ENCODE assay signal across 22 mouse cellular contexts in the genomic region with DNA sequence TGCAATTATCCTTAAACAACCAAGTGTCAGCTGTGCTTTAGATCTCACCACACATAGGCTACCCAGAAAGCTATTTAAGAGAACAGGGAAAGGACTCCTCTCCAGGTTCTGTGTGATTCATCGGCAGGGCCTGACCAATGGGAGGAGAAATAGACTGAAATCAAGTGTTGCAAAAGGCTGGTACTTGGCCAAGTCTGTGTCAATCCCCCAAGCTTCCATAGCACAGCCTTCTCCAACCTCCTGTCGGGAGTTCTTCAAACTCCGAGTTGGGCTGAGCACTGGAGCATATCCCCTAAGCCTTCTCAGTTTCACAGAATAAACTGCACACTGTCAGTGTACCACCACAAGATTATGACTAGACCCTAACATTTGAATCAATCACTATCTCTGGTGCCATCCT.
A peak's percentile ranks its signal among the peaks of the same experiment; 100 is the strongest.
DNase-seq lines count a peak whose midpoint lies in the region; ATAC-seq and TF ChIP-seq lines count a peak whose summit lies in the region.
"Had no signal": no experiment of that assay in that cellular context is flagged by ENCODE, and none has a peak within 500 bp of the region (broad histone marks: within the 10 kb centered on the region; RNA-seq: fewer than 3 reads in every experiment).

No protein-coding gene starts in this region.

- no peak overlapping the region for H3K27ac ChIP-seq in heart, embryonic 12.5 days (ENCODE audit: poor library complexity, severe bottlenecking)
- no peak overlapping the region for H3K27ac ChIP-seq in forebrain, postnatal 0 days (ENCODE audit: low read depth, low read length)
- H3K27ac ChIP-seq: embryonic facial prominence, embryonic 12.5 days; heart, adult 2 months; hindbrain, embryonic 10.5 days; intestine, embryonic 15.5 days; limb, embryonic 15.5 days; liver, embryonic 14.5 days; lung, embryonic 15.5 days had no signal

- no peak for TF ChIP-seq CTCF in forebrain, postnatal 0 days (IDR thresholded peaks at IDR 0.05; ENCODE audit: low read depth)

- H3K4me2 ChIP-seq in heart, embryonic 12.5 days: no peak overlapping the region
- no peak overlapping the region for H3K4me2 ChIP-seq in forebrain, postnatal 0 days (ENCODE audit: low read depth)
- H3K4me2 ChIP-seq: embryonic facial prominence, embryonic 12.5 days; intestine, embryonic 15.5 days; limb, embryonic 15.5 days; lung, embryonic 15.5 days; midbrain, embryonic 11.5 days had no signal

- H3K9me3 ChIP-seq in heart, embryonic 12.5 days (replicated peaks): no peaks in the 10 kb centered on the region
- no peaks in the 10 kb centered on the region for H3K9me3 ChIP-seq in forebrain, postnatal 0 days (ENCODE audit: low read length)
- H3K9me3 ChIP-seq: embryonic facial prominence, embryonic 12.5 days; hindbrain, embryonic 10.5 days; intestine, embryonic 15.5 days; limb, embryonic 15.5 days; lung, embryonic 15.5 days had no signal

- peak; percentile 28 for DNase-seq in heart, adult 11 months
- DNase-seq in lung, adult 18-20 months: peak; percentile 4 to 27
- DNase-seq in lung, postnatal 10 days: no peak
- DNase-seq in adrenal gland, postnatal 14 days: peak; percentile 67
- no peak for DNase-seq in forebrain, postnatal 0 days
- no peak for DNase-seq in thymus, postnatal 14 days
- DNase-seq: cerebellum, adult 18-20 months; gastrocnemius, postnatal 25 days; kidney, adult 9 months; left cerebral cortex, postnatal 4 days; thymus, postnatal 36 days had no signal

- H3K27me3 ChIP-seq in heart, embryonic 12.5 days (replicated peaks): no peaks in the 10 kb centered on the region
- no peaks in the 10 kb centered on the region for H3K27me3 ChIP-seq in forebrain, postnatal 0 days (ENCODE audit: insufficient read depth, low read length)
- H3K27me3 ChIP-seq: embryonic facial prominence, embryonic 12.5 days; intestine, embryonic 15.5 days; limb, embryonic 15.5 days; lung, embryonic 15.5 days; Patski had no signal

- no peaks in the 10 kb centered on the region for H3K4me1 ChIP-seq in heart, embryonic 12.5 days (replicated peaks)
- no peaks in the 10 kb centered on the region for H3K4me1 ChIP-seq in forebrain, postnatal 0 days (ENCODE audit: insufficient read depth)
- H3K4me1 ChIP-seq: embryonic facial prominence, embryonic 12.5 days; hindbrain, embryonic 10.5 days; intestine, embryonic 15.5 days; limb, embryonic 15.5 days; lung, embryonic 15.5 days had no signal

- no peak overlapping the region for H3K4me3 ChIP-seq in heart, embryonic 12.5 days
- no peak overlapping the region for H3K4me3 ChIP-seq in forebrain, postnatal 0 days (ENCODE audit: low read depth, low read length)
- H3K4me3 ChIP-seq: embryonic facial prominence, embryonic 12.5 days; heart, adult 2 months; hindbrain, embryonic 10.5 days; intestine, embryonic 15.5 days; limb, embryonic 15.5 days; lung, embryonic 15.5 days had no signal

- 72% methylated on average over 3 of the region's 3 CpGs for WGBS in heart, embryonic 12.5 days
- WGBS in forebrain, postnatal 0 days: 62% methylated on average over 3 of the region's 3 CpGs

- H3K9ac ChIP-seq in heart, embryonic 12.5 days: no peak overlapping the region
- H3K9ac ChIP-seq in forebrain, postnatal 0 days: no peak overlapping the region
- H3K9ac ChIP-seq: embryonic facial prominence, embryonic 12.5 days; intestine, embryonic 15.5 days; limb, embryonic 15.5 days; liver, embryonic 14.5 days; lung, embryonic 15.5 days had no signal

- no peaks in the 10 kb centered on the region for H3K36me3 ChIP-seq in heart, embryonic 12.5 days
- no peaks in the 10 kb centered on the region for H3K36me3 ChIP-seq in forebrain, postnatal 0 days (ENCODE audit: insufficient read depth)
- H3K36me3 ChIP-seq: embryonic facial prominence, embryonic 12.5 days; hindbrain, embryonic 10.5 days; intestine, embryonic 15.5 days; limb, embryonic 15.5 days; lung, embryonic 15.5 days had no signal

- ATAC-seq in heart, embryonic 12.5 days (ENCODE audit: insufficient number of reproducible peaks, low FRiP score): no peak
- no peak for ATAC-seq in forebrain, postnatal 0 days
- ATAC-seq: hindbrain, embryonic 16.5 days; intestine, embryonic 15.5 days; Patski had no signal

Comparison
In these comparisons a context has a peak if more than half of its experiments do, and no peak if none do; other contexts are left out.
1. DNase-seq: peak in heart, adult 11 months (single experiment), lung, adult 18-20 months (2 of 2) and adrenal gland, postnatal 14 days (single experiment); none in lung, postnatal 10 days (single experiment), forebrain, postnatal 0 days (single experiment) and thymus, postnatal 14 days (single experiment).